Mouse (Mus musculus) ES-Bruce4 (cell line): ENCODE data around the gene Nme9.

ENCODE experiments used
- CTCF ChIP-seq: IDR thresholded peaks from one replicate; pipeline ENCODE4 v1.8.1; 2011; ENCODE audit warnings: low read depth, low read length
- POLR2A ChIP-seq: IDR thresholded peaks from one replicate; pipeline ENCODE4 v1.8.1; 2011; ENCODE audit warnings: low read length; ENCODE audit not compliant: insufficient read depth

DNA sequence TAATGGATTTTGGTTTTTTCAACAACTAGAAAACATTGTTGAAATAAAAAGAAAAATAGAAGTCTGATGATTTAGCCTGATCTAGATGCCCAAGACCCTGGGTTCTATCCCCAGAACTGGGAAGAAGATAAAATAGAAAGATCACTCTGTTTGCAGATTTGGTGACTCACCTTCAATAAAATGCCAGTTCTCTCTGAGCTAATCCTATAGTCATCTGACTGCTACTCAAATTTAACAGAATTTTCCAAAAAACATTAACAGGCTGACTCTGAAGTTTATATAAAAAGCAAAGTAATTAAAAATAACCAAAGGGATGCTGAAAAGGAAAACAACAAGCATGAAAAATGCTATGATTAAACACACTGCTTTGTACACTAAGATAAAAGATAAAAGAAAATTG lies 5.0 kb upstream of the Nme9 start:
- no peak for TF ChIP-seq CTCF
- no peak for TF ChIP-seq POLR2A
